Mouse (Mus musculus) left cerebral cortex, adult 2 months (tissue): Measurements from ENCODE around the gene Tspan2. TPM values are rescaled to one million over a fixed set of nuclear protein-coding genes. Genes with fewer than 3 reads are reported as not detected.

Experiments
- DNase-seq, 2 experiments: peaks; one replicate each; pipeline ENCODE4 v3.0.0; 2021 to 2022; ENCODE audit warnings: low spot score in 2 of 2, mixed read lengths in 1 of 2; ENCODE audit errors: extremely low spot score in 1 of 2
- H3K27ac ChIP-seq: fragments of 200-600 bp; 2 replicates; pipeline ENCODE4 v1.8.1; 2022
- H3K4me3 ChIP-seq: fragments of 200-600 bp; 2 replicates; pipeline ENCODE4 v1.8.1; 2022
- CTCF ChIP-seq: fragments of 200-600 bp; IDR thresholded peaks from 2 replicates; pipeline ENCODE4 v1.8.1; 2022; ENCODE audit warnings: antibody characterized with exemption, mild to moderate bottlenecking, moderate library complexity
- intact Hi-C: fragments of 180-260 bp; cut with DNase I; formaldehyde crosslinking; loops from one replicate; pipeline ENCODE4 v1.15.1; 2025
- total RNA-seq, 2 experiments: library from RNA; stranded (reverse); gene quantifications; 2 replicates each; pipeline ENCODE4 v1.2.3; 2021

Gene Tspan2
- total RNA-seq, 2 experiments from 2014 or later, result 50.5 to 51.8 TPM

GRCm38 (mm10) chr3:102715839-102716238, 18.5 kb upstream of the Tspan2 start:
- intact Hi-C loops, result loop anchor here (1.0 to 10.0 kb wide), 3 partner anchors 88 to 453 kb away; partner anchors contain the start of gene Sike1
- no peak overlapping the region for H3K4me3 ChIP-seq
- H3K27ac ChIP-seq, result no peak overlapping the region; the same call in 1 of the 2 replicates
- DNase-seq, result no peak
- no peak for TF ChIP-seq CTCF

DNA sequence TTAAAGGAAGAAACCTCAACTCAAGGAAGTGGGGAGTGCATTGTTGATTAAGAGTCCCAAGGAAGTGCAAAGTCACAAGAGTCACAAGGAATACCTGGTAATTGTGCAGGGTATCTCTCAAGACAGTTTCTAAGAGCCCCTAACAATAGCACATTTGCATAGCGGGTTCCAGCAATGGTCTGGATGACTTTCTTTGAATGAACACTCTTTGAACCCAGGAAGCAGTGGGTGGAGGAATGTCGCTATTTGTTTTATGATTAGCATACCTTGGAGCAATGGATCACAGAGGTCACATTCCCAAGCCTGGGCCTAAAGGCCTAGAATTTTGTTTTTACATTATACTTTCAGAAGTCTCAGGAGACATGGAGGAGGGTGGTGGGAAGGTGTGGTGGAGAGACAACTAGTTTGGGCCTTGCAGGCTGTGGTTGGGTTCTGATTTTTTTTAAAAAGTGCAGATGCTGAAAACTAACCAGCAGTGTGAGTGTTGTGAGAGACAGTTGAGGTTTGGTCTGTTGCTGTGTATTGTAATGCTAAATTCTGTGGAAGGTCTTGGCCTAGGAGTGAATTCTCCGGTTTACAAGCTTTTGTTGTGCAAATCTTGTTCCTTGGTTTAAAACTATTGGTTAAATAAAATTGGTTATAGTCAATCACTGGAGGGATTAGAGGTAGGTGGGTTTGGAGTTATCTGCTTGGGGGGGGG, 16.6 kb upstream of the Tspan2 start:
- H3K27ac ChIP-seq, result no peak overlapping the region
- intact Hi-C loops, result loop anchor here (10.0 kb wide), 1 partner anchor 277 kb away; the partner anchor contains the start of gene Sike1

GRCm38 (mm10) chr3:102723154-102723553, 11.2 kb upstream of the Tspan2 start:
- intact Hi-C loops, result no loop called here
- TF ChIP-seq CTCF, result no peak

More for the DNA sequence above, 16.6 kb upstream of the Tspan2 start:
- TF ChIP-seq CTCF, result no peak
- DNase-seq, result no peak
- no peak overlapping the region for H3K4me3 ChIP-seq

DNA sequence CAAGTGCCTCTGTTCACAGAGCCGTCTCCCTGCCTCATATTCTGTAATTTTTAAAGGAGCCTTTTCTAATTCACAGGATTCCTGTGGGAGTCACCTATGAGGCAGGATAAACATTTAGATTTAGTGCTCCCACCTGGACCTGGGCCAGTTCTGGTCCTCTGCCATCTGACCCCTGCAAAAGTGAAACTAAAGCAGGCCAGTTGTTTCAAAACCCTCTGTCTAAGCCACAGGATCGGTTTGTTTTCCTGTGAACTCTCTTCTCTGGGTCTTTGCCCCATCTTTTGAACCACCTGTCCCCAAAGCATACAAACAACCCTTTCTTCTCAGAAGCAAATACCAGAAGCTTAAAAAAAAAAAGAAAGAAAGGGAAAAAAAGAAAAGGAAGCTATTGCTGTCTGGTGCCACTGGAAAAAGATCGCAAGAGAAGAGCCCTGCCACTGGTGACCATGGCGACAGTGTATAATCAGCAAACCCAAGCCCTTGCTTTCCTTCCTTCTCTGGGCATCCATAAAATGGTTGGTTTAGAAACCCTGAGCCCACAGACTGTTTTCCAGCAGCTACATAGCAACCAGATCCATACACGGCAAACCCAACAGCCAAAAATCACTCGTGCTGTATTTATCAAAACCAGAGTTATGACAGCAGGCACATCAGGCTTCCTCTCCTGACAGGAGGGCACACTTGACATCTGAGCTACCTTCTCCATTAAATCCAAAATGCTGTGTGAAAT, 10.3 kb upstream of the Tspan2 start:
- no peak for DNase-seq
- no peak overlapping the region for H3K27ac ChIP-seq
- intact Hi-C loops, result no loop called here
- peak overlapping the region; percentile 11; the same call in 1 of the 2 replicates for H3K4me3 ChIP-seq
- no peak for TF ChIP-seq CTCF

More at GRCm38 (mm10) chr3:102723154-102723553, 11.2 kb upstream of the Tspan2 start:
- H3K27ac ChIP-seq, result no peak overlapping the region
- no peak overlapping the region for H3K4me3 ChIP-seq
- DNase-seq, result no peak

DNA sequence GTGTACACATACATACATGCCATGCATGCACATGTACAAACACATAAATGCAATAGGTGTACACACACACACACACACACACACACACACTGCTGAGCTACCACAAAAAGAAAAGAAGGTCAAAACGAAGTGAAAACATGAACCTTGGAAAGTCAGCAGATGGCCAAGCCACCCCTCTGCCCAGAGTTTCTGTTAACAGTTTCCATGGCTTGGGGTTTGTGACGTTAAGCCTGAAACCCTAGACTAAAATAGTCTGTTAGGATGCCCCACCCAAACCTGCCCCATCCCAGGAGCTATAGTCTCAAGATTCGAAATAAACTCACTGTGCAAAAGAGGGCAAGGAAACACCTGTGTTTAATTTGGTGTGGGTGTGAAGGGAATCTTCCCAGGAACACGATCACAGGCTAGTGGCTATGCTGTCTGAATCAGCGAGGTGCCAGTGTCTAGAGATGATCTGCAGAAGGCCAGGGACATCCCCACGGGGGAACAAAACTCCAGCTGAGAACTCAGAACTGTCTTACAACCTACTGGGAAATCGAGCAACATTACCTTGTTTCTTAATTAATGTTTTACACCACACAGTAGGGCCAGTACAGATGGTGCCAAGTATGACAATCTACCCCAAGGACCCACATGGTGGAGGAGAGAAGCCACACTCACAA, 9.4 kb upstream of the Tspan2 start:
- Histone ChIP-seq H3K4me3 (no peak overlapping the region), H3K27ac (no peak overlapping the region)
- TF ChIP-seq CTCF, result no peak
- intact Hi-C loops, result no loop called here
- DNase-seq, result no peak

DNA sequence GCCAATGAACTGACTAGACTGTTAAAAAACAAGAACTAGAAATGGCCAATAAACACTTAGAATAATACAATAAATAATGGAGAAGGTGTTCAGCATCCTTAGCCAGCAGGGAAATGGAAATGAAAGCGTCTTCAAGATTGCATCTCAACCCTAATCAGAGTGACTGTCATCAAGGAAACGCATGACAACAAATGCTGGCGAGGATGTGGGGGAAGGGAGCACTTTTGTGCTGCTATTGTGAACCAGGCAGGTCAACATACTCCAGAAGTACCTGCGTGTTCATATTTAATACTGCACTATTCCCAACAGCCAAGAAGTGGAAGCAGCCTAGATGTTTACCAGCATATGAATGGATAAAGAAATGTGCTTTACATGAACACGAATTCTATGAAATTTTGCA, 4.9 kb upstream of the Tspan2 start:
- no peak for TF ChIP-seq CTCF
- no peak overlapping the region for H3K27ac ChIP-seq
- intact Hi-C loops, result no loop called here
- DNase-seq, result no peak
- no peak overlapping the region for H3K4me3 ChIP-seq

DNA sequence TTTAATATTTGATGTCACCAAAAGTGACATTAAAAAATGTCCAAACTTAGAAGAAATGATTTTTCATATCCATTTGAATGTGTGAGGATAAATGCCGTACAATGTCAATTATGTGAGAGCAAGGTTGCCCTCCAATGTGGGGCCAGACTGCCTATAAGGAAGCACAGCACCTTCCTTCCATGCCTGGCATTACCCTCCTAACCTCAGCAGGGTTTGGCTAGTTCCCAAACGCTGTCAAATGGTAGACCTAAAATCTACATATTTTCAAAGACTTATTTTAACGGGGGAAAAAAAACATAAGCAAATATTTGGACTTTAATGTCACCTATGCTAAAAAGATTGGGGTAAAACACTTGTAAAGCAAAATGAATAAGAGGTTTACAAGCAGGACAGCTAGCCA, 3.2 kb upstream of the Tspan2 start:
- no peak for TF ChIP-seq CTCF

DNA sequence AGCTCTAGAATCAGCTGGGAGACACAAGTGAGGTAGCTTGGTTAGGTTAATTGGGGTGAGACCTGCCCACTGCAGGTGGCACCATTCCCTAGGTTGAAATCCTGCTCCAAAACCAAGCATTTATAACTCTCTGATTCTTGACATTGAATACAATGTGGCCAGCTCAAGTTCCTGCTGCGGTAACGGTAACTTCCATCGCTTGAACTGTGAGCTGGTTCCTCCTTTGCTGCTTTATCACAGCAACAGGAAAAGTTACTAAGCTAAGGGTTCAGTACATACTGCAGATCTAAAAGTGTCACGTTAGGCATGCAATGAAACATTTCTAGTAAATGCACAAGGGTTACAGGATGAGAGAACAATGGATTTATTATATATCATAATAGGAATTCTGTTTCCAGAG, 1.7 kb upstream of the Tspan2 start:
- no peak for TF ChIP-seq CTCF
- intact Hi-C loops, result no loop called here

More for the DNA sequence above, 3.2 kb upstream of the Tspan2 start:
- H3K27ac ChIP-seq, result no peak overlapping the region
- no peak for DNase-seq
- H3K4me3 ChIP-seq, result no peak overlapping the region
- intact Hi-C loops, result no loop called here

GRCm38 (mm10) chr3:102733050-102733449, 1.3 kb upstream of the Tspan2 start:
- no peak overlapping the region for H3K4me3 ChIP-seq
- no peak overlapping the region for H3K27ac ChIP-seq
- DNase-seq, result no peak
- intact Hi-C loops, result no loop called here
- no peak for TF ChIP-seq CTCF

More for the DNA sequence above, 1.7 kb upstream of the Tspan2 start:
- no peak for DNase-seq
- Histone ChIP-seq H3K27ac (no peak overlapping the region), H3K4me3 (no peak overlapping the region)

DNA sequence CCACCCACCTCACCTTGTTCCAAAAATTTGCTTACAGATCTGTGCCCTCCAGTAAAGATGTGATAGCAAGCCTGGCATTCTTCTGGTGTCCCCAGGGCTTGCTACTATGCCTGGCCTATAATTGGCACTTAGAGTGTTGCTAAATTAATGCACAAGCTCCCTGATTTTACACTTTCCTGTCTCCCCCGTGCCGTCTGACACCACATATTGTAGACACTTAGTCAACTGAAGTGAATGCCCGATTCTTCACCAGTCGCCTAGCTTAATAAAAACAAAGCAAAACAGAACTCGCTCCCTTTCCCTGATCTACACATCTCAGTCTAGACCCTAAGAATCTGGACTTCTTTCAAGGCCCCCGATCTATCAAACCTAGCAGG, 405 bp upstream of the Tspan2 start:
- DNase-seq, result no peak
- Histone ChIP-seq H3K4me3 (peak overlapping the region; percentile 71), H3K27ac (peak overlapping the region; percentile 74)
- no peak for TF ChIP-seq CTCF
- intact Hi-C loops, result no loop called here

DNA sequence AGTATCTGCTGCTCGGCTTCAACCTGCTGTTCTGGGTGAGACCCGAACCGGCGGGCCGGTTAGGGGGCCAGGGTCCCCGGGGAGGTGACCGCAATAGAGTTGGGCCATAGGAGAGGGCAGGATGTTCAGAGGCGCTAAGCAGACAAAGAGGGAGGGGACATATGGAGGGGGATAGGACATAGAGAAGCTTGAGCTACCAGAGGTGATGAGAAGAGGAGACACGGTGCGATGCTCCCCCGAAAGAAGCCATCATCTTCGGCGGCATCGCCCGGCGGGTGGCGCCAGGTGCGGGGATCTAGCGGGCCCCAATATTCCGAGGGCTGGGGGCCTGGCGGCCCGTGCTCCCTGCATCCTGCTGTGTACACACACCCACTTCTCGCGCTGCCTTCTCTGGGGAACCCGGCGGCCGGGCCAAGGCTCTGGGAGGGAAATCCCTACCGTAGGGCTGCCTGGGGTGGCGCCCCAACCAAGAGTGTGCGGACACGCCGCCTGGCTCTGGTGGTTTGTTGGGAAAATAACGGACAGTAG, 766 bp downstream of the Tspan2 start:
- intact Hi-C loops, result no loop called here
- Histone ChIP-seq H3K4me3 (peak overlapping the region; percentile 71), H3K27ac (peak overlapping the region; percentile 71)
- DNase-seq, result peak in 1 of 2 experiments; percentile 20
- no peak; the same call in 1 of the 2 replicates for TF ChIP-seq CTCF

- DNase-seq, result no peak
- no peak for TF ChIP-seq CTCF
- intact Hi-C loops, result no loop called here
- no peak overlapping the region; the same call in 1 of the 2 replicates for H3K27ac ChIP-seq
- H3K4me3 ChIP-seq, result peak overlapping the region; percentile 71
Measured at GRCm38 (mm10) chr3:102735638-102736037, 1.3 kb downstream of the Tspan2 start.
